Mouse (Mus musculus): ENCODE results near the gene Gm42715. TPM values are rescaled to one million over a fixed set of nuclear protein-coding genes. Genes with fewer than 3 reads are reported as not detected.
A peak's percentile ranks its signal among the peaks of the same experiment; 100 is the strongest.

Gene Gm42715
- total RNA-seq, 2 experiments from 2014 or later, result 8.6 to 8.7 TPM

DNA sequence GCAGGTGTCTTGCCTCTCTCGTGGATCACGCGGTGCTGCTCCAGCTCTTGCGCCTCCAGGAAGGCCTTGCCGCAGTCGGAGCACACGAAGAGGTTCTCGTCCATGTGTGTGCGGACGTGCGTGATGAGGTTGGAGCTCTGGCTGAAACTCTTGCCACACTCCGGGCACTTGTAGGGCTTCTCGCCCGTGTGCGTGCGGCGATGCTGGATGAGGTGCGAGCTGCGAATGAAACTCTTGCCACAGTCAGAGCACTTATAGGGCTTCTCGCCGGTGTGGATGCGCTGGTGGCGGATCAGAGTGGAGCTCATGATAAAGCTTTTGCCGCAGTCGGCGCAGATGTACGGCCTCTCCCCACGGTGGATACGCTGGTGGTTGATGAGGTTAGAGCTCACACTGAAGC, 91.6 kb downstream of the Gm42715 start:
- intact Hi-C loops (cut with DNase I), result no loop called here
- peak in 1 of 2 experiments; percentile 20 for DNase-seq (ENCODE audit: extremely low spot score in 1 of 2, low spot score in 2 of 2)

DNA sequence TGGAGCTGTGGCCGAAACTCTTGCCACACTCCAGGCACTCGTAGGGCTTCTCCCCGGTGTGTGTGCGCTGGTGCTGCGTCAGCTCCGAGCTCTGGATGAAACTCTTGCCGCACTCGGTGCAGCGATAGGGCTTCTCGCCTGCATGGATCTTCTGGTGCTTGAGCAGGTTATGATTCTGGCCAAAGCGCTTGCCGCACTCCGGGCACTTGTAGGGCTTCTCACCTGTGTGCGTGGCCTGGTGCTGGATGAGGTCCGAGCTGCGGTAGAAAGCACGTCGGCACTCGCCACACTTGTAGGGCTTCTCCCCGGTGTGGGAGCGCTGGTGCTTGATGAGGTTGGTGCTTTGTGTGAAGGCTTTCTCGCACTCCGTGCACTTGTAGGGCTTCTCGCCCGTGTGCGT, 92.2 kb downstream of the Gm42715 start:
- no peak for DNase-seq (ENCODE audit: extremely low spot score in 1 of 2, low spot score in 2 of 2)
- intact Hi-C loops (cut with DNase I), result no loop called here

DNA sequence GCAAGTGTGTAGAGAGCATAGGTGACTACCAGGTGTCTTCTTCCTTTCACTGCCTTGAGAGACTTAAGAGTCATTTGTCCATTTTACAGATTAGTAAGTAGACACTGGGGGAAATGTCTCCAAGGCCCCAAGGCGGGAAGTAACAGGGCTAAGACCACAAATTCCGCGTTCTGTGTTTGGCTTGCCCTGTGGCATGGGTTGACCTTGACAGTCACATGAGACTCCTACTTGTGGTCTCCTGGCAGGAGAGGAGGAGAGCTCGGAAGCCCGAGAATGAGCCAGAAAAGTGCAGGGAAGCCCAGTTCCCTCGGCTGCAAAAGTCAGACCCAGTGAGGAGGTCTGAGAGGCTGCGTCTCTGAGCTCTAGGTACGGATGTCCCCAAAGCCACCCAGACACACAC, 94.1 kb downstream of the Gm42715 start:
- DNase-seq (ENCODE audit: extremely low spot score in 1 of 2, low spot score in 2 of 2), result no peak

DNA sequence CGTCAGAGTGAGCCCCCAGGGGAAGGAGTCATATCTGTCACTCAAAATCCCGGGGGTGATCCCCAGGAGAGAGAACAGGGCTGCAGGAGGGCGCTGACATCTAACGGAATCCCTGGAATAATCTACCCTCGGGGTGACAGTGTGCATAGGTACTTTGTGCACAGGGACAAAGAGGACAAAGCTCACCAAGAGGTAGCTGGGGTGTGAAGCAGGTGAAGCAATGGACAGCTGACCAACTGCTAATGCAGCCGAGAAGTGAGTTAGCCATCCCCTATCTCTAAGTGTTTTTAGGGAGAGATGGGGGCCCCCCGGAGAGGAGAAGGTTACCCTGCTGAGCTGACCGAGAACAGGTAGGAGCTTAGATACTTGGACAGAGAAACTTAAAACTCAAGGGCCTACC, 94.7 kb downstream of the Gm42715 start:
- DNase-seq (ENCODE audit: extremely low spot score in 1 of 2, low spot score in 2 of 2), result no peak
- intact Hi-C loops (cut with DNase I), result no loop called here

More for the DNA sequence above, 94.1 kb downstream of the Gm42715 start:
- intact Hi-C loops (cut with DNase I), result no loop called here

DNA sequence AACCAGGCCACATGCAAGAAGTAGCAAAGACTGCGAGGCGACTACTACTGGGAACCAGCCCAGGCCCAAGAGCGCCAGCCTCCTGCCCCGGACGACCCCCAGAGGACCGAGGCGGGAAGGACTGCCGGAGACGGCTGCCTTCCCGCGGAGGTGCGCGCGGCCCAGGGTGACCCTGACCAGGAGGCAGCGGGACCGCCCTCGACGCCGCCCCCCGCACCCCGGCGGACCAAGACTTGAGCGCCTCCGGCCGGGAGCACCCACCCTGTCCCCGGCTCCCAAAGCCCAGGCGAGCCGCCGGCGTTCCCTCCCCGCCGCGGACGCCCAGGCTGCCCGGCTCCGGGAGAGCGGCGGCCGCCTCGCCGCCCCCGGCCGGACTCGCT, 95.1 kb downstream of the Gm42715 start:
- intact Hi-C loops (cut with DNase I), result no loop called here
- DNase-seq (ENCODE audit: extremely low spot score in 1 of 2, low spot score in 2 of 2), result peak in 1 of 2 experiments; percentile 76

DNA sequence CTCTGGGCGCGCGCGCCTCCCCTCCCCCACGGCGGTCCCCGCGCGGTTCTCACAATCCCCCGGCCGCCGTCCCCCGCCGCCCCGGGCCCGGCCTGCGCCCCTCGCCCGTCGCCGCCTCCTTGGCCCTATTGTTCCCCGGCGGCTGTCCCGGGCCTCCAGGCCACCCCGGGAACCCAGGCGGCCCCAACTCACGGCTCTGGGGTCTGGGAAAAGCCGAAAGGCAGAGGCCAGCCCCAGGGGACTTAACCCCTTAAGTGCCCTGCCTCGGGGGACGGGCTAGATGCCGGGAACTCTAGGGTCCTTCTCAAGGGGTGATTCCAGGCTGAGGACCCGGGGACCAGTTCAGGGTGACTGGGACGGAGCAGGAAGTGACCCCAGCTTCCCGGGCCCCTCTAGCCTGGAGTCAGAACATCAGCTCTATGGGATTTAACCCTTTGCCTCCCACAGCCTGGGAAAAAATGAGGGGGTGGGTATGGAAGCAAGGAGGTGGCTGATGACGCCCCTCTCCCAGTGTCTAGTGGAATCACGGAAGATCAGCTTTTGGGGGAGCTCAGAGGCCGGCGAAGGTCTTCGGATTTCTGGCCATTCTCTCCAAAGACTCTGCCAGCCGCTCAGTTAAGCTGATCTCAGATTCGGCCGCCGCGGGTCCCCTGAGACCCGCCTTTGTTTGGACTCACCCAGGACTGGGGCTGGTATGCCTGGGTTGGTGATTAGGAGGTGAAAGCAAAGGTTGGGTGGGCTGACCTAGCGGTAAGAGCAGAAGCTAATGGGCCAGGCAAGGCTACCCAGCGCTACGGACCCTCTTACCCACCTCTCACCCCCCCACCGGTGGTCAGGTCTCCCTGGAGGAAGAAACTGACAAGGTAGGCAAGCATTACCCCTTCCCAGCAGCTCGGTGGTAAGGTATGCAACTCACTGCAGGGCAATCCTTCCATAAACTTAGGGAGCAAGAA, 95.8 kb downstream of the Gm42715 start, which contains the start of gene Zfp629:
Gene Zfp629, minus strand, starts transcription at position 907 of the 953 bp plus-strand sequence.
- intact Hi-C loops (cut with DNase I), result no loop called here
- DNase-seq (ENCODE audit: extremely low spot score in 1 of 2, low spot score in 2 of 2), result peak; percentile 88

DNA sequence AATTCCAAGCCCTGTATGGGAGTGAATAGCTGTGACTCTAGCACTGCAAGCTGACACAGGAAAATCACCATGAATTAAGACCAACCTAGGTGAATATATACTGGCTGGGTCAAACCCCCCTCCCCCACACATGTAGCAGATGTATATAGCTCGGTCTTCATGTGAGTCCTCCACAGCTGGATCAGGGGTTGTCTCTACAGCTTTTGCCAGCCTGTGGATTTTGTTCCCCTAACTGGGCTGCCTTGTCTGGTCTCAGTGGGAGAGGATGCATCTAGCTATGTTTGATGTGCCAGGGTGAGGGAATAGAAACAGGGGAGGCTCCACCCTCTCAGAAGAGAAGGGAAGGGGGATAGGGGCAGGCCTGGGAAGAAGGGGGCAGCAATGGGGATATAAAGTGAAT, 97.0 kb downstream of the Gm42715 start:
- intact Hi-C loops (cut with DNase I), result no loop called here
- no peak for DNase-seq (ENCODE audit: extremely low spot score in 1 of 2, low spot score in 2 of 2)

Small RNA genes within 50 kb of the gene (microRNA-seq; reads per million reads assigned to microRNA genes)
- gene Gm47278, result not detected
- gene Mir7060, result not detected

Other genes with a start within 250 kb of the Gm42715 start
- 10 to 100 TPM; 50.6 to 53.7 TPM for gene Sephs2, start 245.5 kb upstream of the Gm42715 start, total RNA-seq (2021)
- under 1 TPM; 0.32 to 0.57 TPM for gene Itgal, start 223.3 kb upstream of the Gm42715 start, total RNA-seq (2021)
- gene Zfp768, start 174.0 kb upstream of the Gm42715 start, total RNA-seq (2021), result 10 to 100 TPM; 13.2 to 14.2 TPM
- gene Zfp747, start 143.5 kb upstream of the Gm42715 start, total RNA-seq (2021), result 1 to 10 TPM; 7.2 to 7.8 TPM
- 1 to 10 TPM; 2.8 to 3.1 TPM for gene 9130019O22Rik, start 132.4 kb upstream of the Gm42715 start, total RNA-seq (2021)
- 1 to 10 TPM; 6.1 to 6.6 TPM for gene E430018J23Rik, start 126.0 kb upstream of the Gm42715 start, total RNA-seq (2021)
- gene Zfp764, start 112.8 kb upstream of the Gm42715 start, total RNA-seq (2021), result 1 to 10 TPM; 3.6 to 4.7 TPM
- 10 to 100 TPM; 11.4 to 14.1 TPM for gene Zfp688, start 97.5 kb upstream of the Gm42715 start, total RNA-seq (2021)
- 1 to 10 TPM; 6.3 to 6.8 TPM for gene Zfp689, start 70.4 kb upstream of the Gm42715 start, total RNA-seq (2021)
- 10 to 100 TPM; 31.9 to 33.1 TPM for gene Prr14, start 60.0 kb upstream of the Gm42715 start, total RNA-seq (2021)
- gene Fbrs, start 40.4 kb upstream of the Gm42715 start, total RNA-seq (2021), result 10 to 100 TPM; 58.5 to 60.3 TPM
- 100 to 1,000 TPM; 101 to 108 TPM for gene Srcap, start 7.6 kb upstream of the Gm42715 start, total RNA-seq (2021)
- gene Tmem265, start 41.8 kb downstream of the Gm42715 start, total RNA-seq (2021), result 1 to 10 TPM; 1.8 to 4.9 TPM
- gene Phkg2, start 53.8 kb downstream of the Gm42715 start, total RNA-seq (2021), result 10 to 100 TPM; 71.4 to 76.7 TPM
- 1 to 10 TPM; 8.1 to 8.3 TPM for gene Ccdc189, start 69.0 kb downstream of the Gm42715 start, total RNA-seq (2021)
- gene Rnf40, start 69.2 kb downstream of the Gm42715 start, total RNA-seq (2021), result 10 to 100 TPM; 63.8 to 64.1 TPM
- 10 to 100 TPM; 22.3 to 29.8 TPM for gene Zfp629, start 96.2 kb downstream of the Gm42715 start, total RNA-seq (2021)
- 10 to 100 TPM; 55.1 to 55.9 TPM for gene Bcl7c, start 189.3 kb downstream of the Gm42715 start, total RNA-seq (2021)
- gene Ctf1, start 193.2 kb downstream of the Gm42715 start, total RNA-seq (2021), result 1 to 10 TPM; 2.9 to 4.5 TPM
- not detected for gene Ctf2, start 212.6 kb downstream of the Gm42715 start, total RNA-seq (2021)
- 100 to 1,000 TPM in 1 of 2 experiments, 10 to 100 TPM in 1; 99.3 to 107 TPM for gene Fbxl19, start 225.0 kb downstream of the Gm42715 start, total RNA-seq (2021)

Data from left cerebral cortex, postnatal 10 days (tissue).